Mouse (Mus musculus) splenic B cell, adult 2 months (primary cell): ENCODE data around the gene Vmn2r53.
"Not testable (repeated sequence)": the region's sequence is repeated elsewhere in the genome, so short reads cannot be mapped to it uniquely, and the experiment has no call there.

Experiments
- DNase-seq: peaks from one replicate; pipeline ENCODE4 v3.0.0-alpha.2; 2011; ENCODE audit warnings: low read depth, low spot score
- H3K27me3 ChIP-seq: 2 replicates; pipeline ENCODE4 v1.6.1; 2012; ENCODE audit warnings: mild to moderate bottlenecking, low read length, moderate library complexity, mixed read lengths; ENCODE audit not compliant: control insufficient read depth, poor library complexity, insufficient read depth, severe bottlenecking
- H3K36me3 ChIP-seq: 2 replicates; pipeline ENCODE4 v1.6.1; 2012; ENCODE audit warnings: mild to moderate bottlenecking, low read length, moderate library complexity, mixed read lengths; ENCODE audit not compliant: control insufficient read depth, poor library complexity, insufficient read depth, severe bottlenecking

The Vmn2r53 gene

GRCm38 (mm10) chr7:12608688-12609087, at the start of gene Vmn2r53:
TSS of gene Vmn2r53 (minus strand) at chr7:12608788.
- Histone ChIP-seq H3K27me3 (no peaks in the 10 kb centered on the region), H3K36me3 (no peaks in the 10 kb centered on the region)
- no peak for DNase-seq

GRCm38 (mm10) chr7:12640219-12640618, 31.6 kb upstream of the Vmn2r53 start, which contains the start of gene Vmn2r54:
TSS of gene Vmn2r54 (minus strand) at chr7:12640319.
- not testable (repeated sequence) for DNase-seq, H3K27me3 ChIP-seq

More at GRCm38 (mm10) chr7:12640219-12640618, 31.6 kb upstream of the Vmn2r53 start, which contains the start of gene Vmn2r54:
- H3K36me3 ChIP-seq, result not testable (repeated sequence)
